Mouse (Mus musculus) ES-E14 (cell line): ENCODE measurements around the gene Pld5.

Experiments used
- HCFC1 ChIP-seq: IDR thresholded peaks from 2 replicates; pipeline ENCODE4 v1.6.1; 2012; ENCODE audit warnings: low read length, inconsistent platforms, borderline replicate concordance; ENCODE audit not compliant: insufficient read depth
- MAFK ChIP-seq: IDR thresholded peaks from 2 replicates; pipeline ENCODE4 v1.6.1; 2014; ENCODE audit warnings: mild to moderate bottlenecking, low read depth, low read length, inconsistent platforms; ENCODE audit not compliant: insufficient read depth
- ZC3H11A ChIP-seq: IDR thresholded peaks from 2 replicates; pipeline ENCODE4 v1.6.1; 2012; ENCODE audit warnings: low read depth, mild to moderate bottlenecking, inconsistent platforms, low read length, borderline replicate concordance
- ZNF384 ChIP-seq: IDR thresholded peaks from 2 replicates; pipeline ENCODE4 v1.6.1; 2012; ENCODE audit warnings: low read depth, low read length, inconsistent platforms

DNA sequence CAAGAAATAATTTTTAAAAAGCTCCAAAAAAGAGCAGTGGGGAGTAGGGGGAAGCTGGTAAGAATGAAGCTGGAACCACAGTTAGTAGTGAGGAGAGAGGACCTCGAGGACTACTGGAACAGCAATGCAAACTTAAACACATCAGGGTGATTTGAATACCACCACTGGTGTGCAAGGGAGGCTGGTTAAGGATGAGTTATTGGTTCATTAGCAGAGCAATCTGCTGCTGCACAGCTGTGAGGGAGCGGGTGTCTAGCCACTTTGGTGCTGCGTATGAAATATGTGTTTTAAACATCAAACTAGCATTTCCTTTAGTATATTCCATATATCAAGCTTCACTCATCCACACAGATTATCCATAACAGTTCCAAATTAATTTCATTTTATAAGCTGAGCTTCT is 256.6 kb downstream of the Pld5 start:
- TF ChIP-seq ZNF384 (no peak), ZC3H11A (no peak), MAFK (no peak), HCFC1 (no peak)
